Mouse (Mus musculus): ENCODE results near the gene Zfand2b. TPM values are rescaled to one million over a fixed set of nuclear protein-coding genes. Genes with fewer than 3 reads are reported as not detected.

The Zfand2b gene
- polyA plus RNA-seq, 2 experiments from 2014 or later = 52.2 to 58.8 TPM

- no peak for ATAC-seq
Observed at GRCm38 (mm10) chr1:75160256-75160617, 8.2 kb upstream of the Zfand2b start.

- peak; percentile 6 for ATAC-seq
Observed at GRCm38 (mm10) chr1:75168093-75168471, 364 bp upstream of the Zfand2b start.

GRCm38 (mm10) chr1:75179334-75180104 is 11.1 kb downstream of the Zfand2b start:
- ATAC-seq = peak; percentile 30

- peak; percentile 95 for ATAC-seq
Observed at GRCm38 (mm10) chr1:75180105-75180590, 11.7 kb downstream of the Zfand2b start, which contains the start of gene Abcb6. Gene Abcb6, minus strand, starts transcription at chr1:75180392.

- no peak for ATAC-seq
Observed at GRCm38 (mm10) chr1:75180741-75181140, 12.3 kb downstream of the Zfand2b start.

GRCm38 (mm10) chr1:75181377-75181870 is 13.0 kb downstream of the Zfand2b start:
- ATAC-seq = no peak

GRCm38 (mm10) chr1:75182160-75182559 is 13.7 kb downstream of the Zfand2b start:
- ATAC-seq = no peak

- no peak for ATAC-seq
Observed at GRCm38 (mm10) chr1:75185495-75185894, 17.0 kb downstream of the Zfand2b start.

GRCm38 (mm10) chr1:75187126-75187525 is 18.7 kb downstream of the Zfand2b start:
- ATAC-seq = no peak

- no peak for ATAC-seq
Observed at GRCm38 (mm10) chr1:75187914-75188483, 19.6 kb downstream of the Zfand2b start.

GRCm38 (mm10) chr1:75190577-75190976 is 22.1 kb downstream of the Zfand2b start:
- ATAC-seq = no peak

- no peak for ATAC-seq
Observed at GRCm38 (mm10) chr1:75191258-75191621, 22.8 kb downstream of the Zfand2b start.

GRCm38 (mm10) chr1:75191622-75192402 is 23.4 kb downstream of the Zfand2b start, which contains the start of the genes Ankzf1 and Atg9a:
Gene Ankzf1, plus strand, starts transcription at chr1:75192151.
Gene Atg9a, minus strand, starts transcription at chr1:75192196.
- peak; percentile 100 for ATAC-seq

GRCm38 (mm10) chr1:75192452-75192851 is 24.0 kb downstream of the Zfand2b start:
- peak; percentile 8 for ATAC-seq

GRCm38 (mm10) chr1:75201236-75201635 is 32.8 kb downstream of the Zfand2b start:
- ATAC-seq = no peak

GRCm38 (mm10) chr1:75208967-75209678 is 40.7 kb downstream of the Zfand2b start:
- peak; percentile 10 for ATAC-seq

- ATAC-seq = peak; percentile 91
Observed at GRCm38 (mm10) chr1:75210136-75211087, 42.0 kb downstream of the Zfand2b start, which contains the start of the genes Glb1l and Stk16. Gene Glb1l, minus strand, starts transcription at chr1:75210813. Gene Stk16, plus strand, starts transcription at chr1:75210838.

GRCm38 (mm10) chr1:75211141-75211708 is 42.8 kb downstream of the Zfand2b start:
- ATAC-seq = peak; percentile 3

- ATAC-seq = no peak
Observed at GRCm38 (mm10) chr1:75212542-75212941, 44.1 kb downstream of the Zfand2b start.

GRCm38 (mm10) chr1:75213096-75213495 is 44.6 kb downstream of the Zfand2b start:
- no peak for ATAC-seq

GRCm38 (mm10) chr1:75214442-75214841 is 46.0 kb downstream of the Zfand2b start:
- ATAC-seq = no peak
